In the genomic region with DNA sequence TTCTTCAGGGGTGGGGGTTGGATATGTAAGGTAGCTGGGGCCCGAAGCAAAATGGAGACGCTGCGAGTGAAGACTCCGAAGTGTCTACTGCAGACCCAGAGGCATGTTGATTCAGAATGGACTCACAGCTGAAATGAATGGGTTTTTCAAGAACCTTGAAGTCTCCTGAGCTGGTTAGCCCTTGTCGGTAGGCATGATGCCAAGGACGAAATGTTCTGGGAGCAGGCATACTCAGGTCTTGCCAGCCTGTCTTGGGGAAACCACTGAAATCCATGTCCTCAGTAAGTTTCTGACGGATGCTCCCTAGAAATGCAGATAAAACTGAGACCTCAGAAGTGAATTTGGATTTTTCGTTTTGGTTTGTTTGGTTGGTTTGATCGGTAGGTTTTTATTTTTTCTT, we compare ENCODE assay signal across 25 mouse cellular contexts.
DNase-seq lines count a peak whose midpoint lies in the region; ATAC-seq and TF ChIP-seq lines count a peak whose summit lies in the region.
"Had no signal": no experiment of that assay in that cellular context is flagged by ENCODE, and none has a peak within 500 bp of the region (broad histone marks: within the 10 kb centered on the region; RNA-seq: fewer than 3 reads in every experiment).

No protein-coding gene starts in this region.

- H3K36me3 ChIP-seq in liver, embryonic 11.5 days (ENCODE audit: control insufficient read depth, insufficient read depth, low read length): no peaks in the 10 kb centered on the region
- H3K36me3 ChIP-seq: heart, embryonic 12.5 days; hindbrain, embryonic 10.5 days; liver, embryonic 15.5 days; midbrain, embryonic 15.5 days; neural tube, embryonic 13.5 days had no signal

- H3K4me3 ChIP-seq in lung, adult 2 months (replicated peaks; ENCODE audit: extremely low read depth, low read depth, low read length): no peak overlapping the region
- H3K4me3 ChIP-seq in liver, embryonic 11.5 days (ENCODE audit: low read depth, low read length): no peak overlapping the region
- H3K4me3 ChIP-seq: heart, embryonic 12.5 days; hindbrain, embryonic 10.5 days; left cerebral cortex, adult 2 months; liver, embryonic 15.5 days; midbrain, embryonic 15.5 days; myocyte; neural tube, embryonic 13.5 days had no signal

- no peak for TF ChIP-seq CTCF in lung, adult 2 months (IDR thresholded peaks at IDR 0.05; ENCODE audit: insufficient read depth, low read length)

- WGBS in lung, adult 2 months: 87% methylated on average over 9 of the region's 9 CpGs
- WGBS in liver, embryonic 11.5 days: 88% methylated on average over 9 of the region's 9 CpGs

- TF ChIP-seq POLR2A in lung, adult 2 months (IDR thresholded peaks at IDR 0.05; ENCODE audit: borderline replicate concordance, extremely low read depth, low read depth, low read length): no peak

- no peak overlapping the region for H3K27ac ChIP-seq in liver, embryonic 11.5 days (ENCODE audit: low read depth, low read length)
- H3K27ac ChIP-seq: hindbrain, embryonic 10.5 days; left cerebral cortex, adult 2 months; liver, embryonic 15.5 days; macrophage; neural tube, embryonic 13.5 days had no signal

- no peaks in the 10 kb centered on the region for H3K9me3 ChIP-seq in liver, embryonic 11.5 days (ENCODE audit: control insufficient read depth, low read length)
- H3K9me3 ChIP-seq: heart, embryonic 12.5 days; hindbrain, embryonic 10.5 days; liver, embryonic 15.5 days; midbrain, embryonic 15.5 days; neural tube, embryonic 13.5 days had no signal

- no peaks in the 10 kb centered on the region for H3K27me3 ChIP-seq in liver, embryonic 11.5 days (replicated peaks; ENCODE audit: control insufficient read depth, insufficient read depth, low read length)
- H3K27me3 ChIP-seq: heart, embryonic 12.5 days; midbrain, embryonic 15.5 days; neural tube, embryonic 13.5 days had no signal

- H3K4me1 ChIP-seq in lung, adult 2 months (ENCODE audit: control insufficient read depth, insufficient read depth, low read length): no peaks in the 10 kb centered on the region
- no peaks in the 10 kb centered on the region for H3K4me1 ChIP-seq in liver, embryonic 11.5 days (replicated peaks; ENCODE audit: control insufficient read depth, insufficient read depth, low read length)
- H3K4me1 ChIP-seq: liver, embryonic 15.5 days had no signal

- H3K9ac ChIP-seq in liver, embryonic 11.5 days (ENCODE audit: low read depth, low read length): no peak overlapping the region
- H3K9ac ChIP-seq: heart, embryonic 12.5 days; liver, embryonic 15.5 days; midbrain, embryonic 15.5 days; neural tube, embryonic 13.5 days had no signal

- peak; percentile 12 to 17 for DNase-seq in lung, adult 18-20 months
- no peak for DNase-seq in lung, adult 2 months
- peak; percentile 44 for DNase-seq in adrenal gland, adult 8-10 months
- DNase-seq in adrenal gland, postnatal 25 days: peak; percentile 29
- DNase-seq in lung, postnatal 36 days: peak; percentile 38
- no peak for DNase-seq in liver, embryonic 11.5 days (ENCODE audit: low spot score)
- no peak for DNase-seq in gastrocnemius, postnatal 10 days
- DNase-seq: cerebellum, adult 2 months; gastrocnemius, postnatal 25 days; heart, adult 18-20 months; heart, postnatal 10 days; kidney, adult 18-20 months; kidney, postnatal 10 days; thymus, adult 18-20 months; thymus, postnatal 36 days had no signal

- ATAC-seq in liver, embryonic 11.5 days (replicated peaks; ENCODE audit: low FRiP score): no peak
- ATAC-seq: forebrain, embryonic 14.5 days; inflammation-experienced regulatory T-cells, adult 6 months; midbrain, embryonic 15.5 days had no signal

- no peak overlapping the region for H3K4me2 ChIP-seq in liver, embryonic 11.5 days
- H3K4me2 ChIP-seq: heart, embryonic 12.5 days; liver, embryonic 15.5 days; midbrain, embryonic 15.5 days; neural tube, embryonic 13.5 days had no signal

Comparison
In these comparisons a context has a peak if more than half of its experiments do, and no peak if none do; other contexts are left out.
1. DNase-seq: peak in lung, adult 18-20 months (2 of 2), adrenal gland, adult 8-10 months (single experiment), adrenal gland, postnatal 25 days (single experiment) and lung, postnatal 36 days (single experiment); none in lung, adult 2 months (single experiment), liver, embryonic 11.5 days (single experiment) and gastrocnemius, postnatal 10 days (single experiment).